In genomic region chr11:108449811-108450210, GRCm38 (mm10) we compare ENCODE assay signal across 8 mouse cellular contexts. TPM values are rescaled to one million over a fixed set of nuclear protein-coding genes. Genes with fewer than 3 reads are reported as not detected.
DNase-seq lines count a peak whose midpoint lies in the region; ATAC-seq lines count a peak whose summit lies in the region.

No protein-coding gene starts in this region.

- no peak for ATAC-seq in activated CD4-positive, CD25-positive, alpha-beta regulatory T cell, adult 4 months

- DNase-seq in ovary, postnatal 10 days (ENCODE audit: low spot score), result peak; percentile 41
- no peak for DNase-seq in ovary, adult 18-20 months (ENCODE audit: low spot score)
- peak; percentile 87 for DNase-seq in adrenal gland, postnatal 10 days
- peak; percentile 56 for DNase-seq in embryo, embryonic 11.5 days (ENCODE audit: low read depth, low spot score)
- DNase-seq in kidney, postnatal 14 days, result peak; percentile 72
- DNase-seq in lung, adult 18-20 months, result peak; percentile 33 to 52
- peak; percentile 68 for DNase-seq in right cerebral cortex, postnatal 25 days

RNA-seq across cellular contexts. Expression of gene Cep112, which starts 24.8 kb away (rescaled TPM):
- 10 to 100 TPM; 14.4 to 14.9 TPM for total RNA-seq in adrenal gland, postnatal 10 days (2021)
- under 1 TPM; 0.17 to 0.33 TPM for polyA plus RNA-seq in activated CD4-positive, CD25-positive, alpha-beta regulatory T cell, adult 4 months (2017; shearing (Covaris generic))
